Mouse (Mus musculus) MEL (cell line): ENCODE measurements around the gene Sh2d3c.

ENCODE experiments used
- BHLHE40 ChIP-seq: IDR thresholded peaks from 2 replicates; pipeline ENCODE4 v1.6.1; 2012; ENCODE audit warnings: low read depth, mild to moderate bottlenecking, inconsistent platforms, low read length, improper control_type of control experiment, borderline replicate concordance
- CHD2 ChIP-seq: IDR thresholded peaks from 2 replicates; pipeline ENCODE4 v1.6.1; 2011; ENCODE audit warnings: low read length, improper control_type of control experiment
- CTCF ChIP-seq, 3 experiments: IDR thresholded peaks in 2 of 3; conservative IDR thresholded peaks in 1 of 3; 2 replicates each; pipeline ENCODE4 v1.5.1; 2011 to 2012; ENCODE audit warnings: low read length in 3 of 3, low read depth in 2 of 3, mild to moderate bottlenecking in 2 of 3, improper control_type of control experiment in 1 of 3, inconsistent platforms in 1 of 3, mixed read lengths in 1 of 3, moderate library complexity in 1 of 3; ENCODE audit not compliant: control insufficient read depth in 1 of 3, insufficient read depth in 1 of 3, poor library complexity in 1 of 3, severe bottlenecking in 1 of 3
- EP300 ChIP-seq, 2 experiments: IDR thresholded peaks; 2 replicates each; pipeline ENCODE4 v1.6.1; 2011; ENCODE audit warnings: improper control_type of control experiment in 2 of 2, low read length in 2 of 2, low read depth in 1 of 2, mild to moderate bottlenecking in 1 of 2
- JUND ChIP-seq: IDR thresholded peaks from 2 replicates; pipeline ENCODE4 v1.6.1; 2011; ENCODE audit warnings: low read depth, mild to moderate bottlenecking, improper control_type of control experiment, low read length

- TF ChIP-seq BHLHE40 (no peak), CTCF (IDR thresholded peaks at IDR 0.05 in 2 of 3, conservative IDR thresholded peaks at IDR 0.05 in 1 of 3; ENCODE audit: control insufficient read depth in 1 of 3, insufficient read depth in 1 of 3, low read depth in 2 of 3, low read length in 3 of 3, poor library complexity in 1 of 3, severe bottlenecking in 1 of 3) (no peak), JUND (no peak), CHD2 (no peak), EP300 (IDR thresholded peaks at IDR 0.05; ENCODE audit: low read depth in 1 of 2, low read length in 2 of 2) (no peak)
These were observed 55.3 kb downstream of the Sh2d3c start for GRCm38 (mm10) chr2:32776192-32776591.
